Comparison of ENCODE assay signal across 8 mouse cellular contexts in genomic region chr5:57717238-57717905, GRCm38 (mm10). TPM values are rescaled to one million over a fixed set of nuclear protein-coding genes. Genes with fewer than 3 reads are reported as not detected.
A peak's percentile ranks its signal among the peaks of the same experiment; 100 is the strongest.
DNase-seq lines count a peak whose midpoint lies in the region; ATAC-seq and TF ChIP-seq lines count a peak whose summit lies in the region.

No protein-coding gene starts in this region.

- no peaks in the 10 kb centered on the region for H3K27me3 ChIP-seq in G1E (ENCODE audit: insufficient read depth, low read length)
- H3K27me3 ChIP-seq in forebrain, postnatal 0 days (ENCODE audit: insufficient read depth, low read length): no peaks in the 10 kb centered on the region

- peak overlapping the region; percentile 95 for H3K4me3 ChIP-seq in G1E (ENCODE audit: low read depth, low read length)
- peak overlapping the region; percentile 70 for H3K4me3 ChIP-seq in forebrain, postnatal 0 days (ENCODE audit: low read depth, low read length)

- H3K9me3 ChIP-seq in G1E (replicated peaks): no peaks in the 10 kb centered on the region
- H3K9me3 ChIP-seq in forebrain, postnatal 0 days (ENCODE audit: low read length): no peaks in the 10 kb centered on the region

- peak; percentile 23 for DNase-seq in G1E (ENCODE audit: low spot score)
- DNase-seq in cerebellum, adult 11-12 months: peak; percentile 16
- DNase-seq in forebrain, postnatal 0 days: peak; percentile 80
- DNase-seq in layer of hippocampus, postnatal 14 days (ENCODE audit: low spot score in 2 of 2): peak; percentile 49 to 63
- DNase-seq in lung, postnatal 25 days (ENCODE audit: low spot score): peak; percentile 8
- DNase-seq in retina, postnatal 7 days (ENCODE audit: low read depth, low spot score): peak; percentile 39
- DNase-seq in urinary bladder, postnatal 14 days (ENCODE audit: low spot score): peak; percentile 74

- H3K9ac ChIP-seq in forebrain, postnatal 0 days: peak overlapping the region; percentile 70

- WGBS in forebrain, postnatal 0 days: 1% methylated on average over 53 of the region's 53 CpGs

- peaks cover 52% of the 10 kb centered on the region for H3K4me1 ChIP-seq in G1E (ENCODE audit: insufficient read depth, low read depth, low read length)
- peaks cover 12% of the 10 kb centered on the region; the same call in 1 of the 2 replicates for H3K4me1 ChIP-seq in forebrain, postnatal 0 days (ENCODE audit: insufficient read depth)

- TF ChIP-seq CTCF in G1E (IDR thresholded peaks at IDR 0.05; ENCODE audit: low read depth, low read length): no peak
- peak; percentile 25; the same call in 1 of the 2 replicates for TF ChIP-seq CTCF in forebrain, postnatal 0 days (IDR thresholded peaks at IDR 0.05; ENCODE audit: low read depth)

- peaks cover 31% of the 10 kb centered on the region for H3K36me3 ChIP-seq in G1E (replicated peaks)
- no peaks in the 10 kb centered on the region for H3K36me3 ChIP-seq in forebrain, postnatal 0 days (ENCODE audit: insufficient read depth)

- peak overlapping the region; percentile 88 for H3K27ac ChIP-seq in forebrain, postnatal 0 days (ENCODE audit: low read depth, low read length)

- ATAC-seq in G1E (ENCODE audit: extremely low read depth, insufficient number of reproducible peaks, low FRiP score, poor library complexity, severe bottlenecking): 0 out of 2 replicates have a peak, but pooled peaks have one; percentile 4
- peak; percentile 10 for ATAC-seq in forebrain, postnatal 0 days
- peak; percentile 23 to 26 for ATAC-seq in hematopoietic stem cell, adult 5-6 weeks (replicated peaks in 1 of 2; ENCODE audit: insufficient read depth in 1 of 2, low FRiP score in 2 of 2, low TSS enrichment in 1 of 2, low read depth in 1 of 2, poor library complexity in 2 of 2, severe bottlenecking in 2 of 2)

- H3K4me2 ChIP-seq in forebrain, postnatal 0 days (ENCODE audit: low read depth): peak overlapping the region; percentile 90

RNA-seq across cellular contexts. Expression of gene Pcdh7, which starts 0.4 kb away (rescaled TPM):
- 116 and 127 TPM in 2 replicates for total RNA-seq in G1E (2014; fragmentation: Nextera tagmentation)
- total RNA-seq in G1E (2017): 59.4 and 61.2 TPM in 2 replicates
- polyA plus RNA-seq in G1E (2012): 18.5 and 22.3 TPM in 2 replicates
- 84.7 and 89.3 TPM in 2 replicates for total RNA-seq in forebrain, postnatal 0 days (2014; rRNA removed)
- polyA plus RNA-seq in forebrain, postnatal 0 days (2015; fragmentation: Nextera tagmentation; extraction: Ambion mirVana): 12.7 and 15.5 TPM in 2 replicates
- 6.6 and 8.1 TPM in 2 replicates for total RNA-seq in hematopoietic stem cell, adult 5-6 weeks (2017)
- total RNA-seq in layer of hippocampus, postnatal 14 days (2021): 10 to 100 TPM; 71.9 to 76.5 TPM

Comparison
In these comparisons a context has a peak if more than half of its experiments do, and no peak if none do; other contexts are left out.
1. Peak in every context shown above with its lines: DNase-seq, ATAC-seq, H3K4me3 ChIP-seq and H3K27ac ChIP-seq.
2. DNase-seq: peak in every context shown above with its lines; median percentile 80 in forebrain, postnatal 0 days; 74 in urinary bladder, postnatal 14 days; 56 in layer of hippocampus, postnatal 14 days; 39 in retina, postnatal 7 days; 23 in G1E; 16 in cerebellum, adult 11-12 months; 8 in lung, postnatal 25 days.